Mouse (Mus musculus) midbrain, embryonic 13.5 days (tissue): ENCODE measurements around the gene Tmem132d. TPM values are rescaled to one million over a fixed set of nuclear protein-coding genes. Genes with fewer than 3 reads are reported as not detected.

Experiments
- ATAC-seq: fragments of 200-750 bp; cut with Nextera tagmentation; 2 replicates; pipeline ENCODE4 v1.8.0; 2017; ENCODE audit warnings: mild to moderate bottlenecking, moderate TSS enrichment, moderate library complexity
- H3K27ac ChIP-seq: fragments of 300-500 bp; sonication (generic); 2 replicates; pipeline ENCODE4 v1.5.1; 2015; ENCODE audit warnings: inconsistent platforms, mild to moderate bottlenecking, moderate library complexity
- H3K27me3 ChIP-seq: fragments of 300-500 bp; sonication (generic); 2 replicates; pipeline ENCODE4 v1.6.1; 2015; ENCODE audit warnings: mild to moderate bottlenecking, inconsistent platforms
- H3K36me3 ChIP-seq: fragments of 300-500 bp; sonication (generic); 2 replicates; pipeline ENCODE4 v1.6.1; 2015; ENCODE audit warnings: mild to moderate bottlenecking, inconsistent platforms
- H3K4me1 ChIP-seq: fragments of 300-500 bp; sonication (generic); replicated peaks from 2 replicates; pipeline ENCODE4 v1.6.1; 2015; ENCODE audit warnings: inconsistent platforms
- H3K4me2 ChIP-seq: fragments of 300-500 bp; sonication (generic); replicated peaks from 2 replicates; pipeline ENCODE4 v1.6.1; 2015; ENCODE audit warnings: moderate library complexity, mild to moderate bottlenecking, inconsistent platforms
- H3K4me3 ChIP-seq: fragments of 300-500 bp; sonication (generic); replicated peaks from 2 replicates; pipeline ENCODE4 v1.5.1; 2015; ENCODE audit warnings: mild to moderate bottlenecking, inconsistent platforms
- H3K9ac ChIP-seq: fragments of 300-500 bp; sonication (generic); replicated peaks from 2 replicates; pipeline ENCODE4 v1.6.1; 2015; ENCODE audit warnings: mild to moderate bottlenecking, inconsistent platforms
- H3K9me3 ChIP-seq: fragments of 300-500 bp; sonication (generic); 2 replicates; pipeline ENCODE4 v1.6.1; 2016; ENCODE audit warnings: mild to moderate bottlenecking, inconsistent platforms
- WGBS: fragments of 180-500 bp; shearing (Covaris S2); methylation state at CpG from one replicate; pipeline ENCODE4 v1.1.7; 2015; 5-methylcytosine and 5-hydroxymethylcytosine counted together
- polyA plus RNA-seq: library from polyadenylated mRNA; unstranded; fragments of >200 nt; fragmentation: Nextera tagmentation; extraction: Ambion mirVana; gene quantifications from 2 replicates; pipeline ENCODE4 v1.2.1, GENCODE M21; 2015

Gene Tmem132d
- polyA plus RNA-seq, 1 experiment from 2014 or later: 1.3 TPM

- no peaks in the 10 kb centered on the region for H3K36me3 ChIP-seq
- H3K27ac ChIP-seq: no peak overlapping the region
- H3K9me3 ChIP-seq: no peaks in the 10 kb centered on the region
- no peaks in the 10 kb centered on the region for H3K4me1 ChIP-seq
- H3K4me3 ChIP-seq: no peak overlapping the region
- WGBS: 78% methylated on average over 1 of the region's 1 CpGs
- no peak for ATAC-seq
- H3K4me2 ChIP-seq: no peak overlapping the region
- no peak overlapping the region for H3K9ac ChIP-seq
- H3K27me3 ChIP-seq: no peaks in the 10 kb centered on the region
Measured at GRCm38 (mm10) chr5:127895176-127895575, 537.7 kb downstream of the Tmem132d start.

- 31% methylated on average over 18 of the region's 18 CpGs for WGBS
- no peak overlapping the region for H3K9ac ChIP-seq
- H3K27ac ChIP-seq: no peak overlapping the region
- no peak overlapping the region for H3K4me3 ChIP-seq
- 0 out of 2 replicates have a peak, but pooled peaks cover 9% of the 10 kb centered on the region for H3K4me1 ChIP-seq
- peaks cover 3% of the 10 kb centered on the region for H3K27me3 ChIP-seq
- no peak overlapping the region for H3K4me2 ChIP-seq
- ATAC-seq: peak; percentile 80
- no peaks in the 10 kb centered on the region for H3K9me3 ChIP-seq
- H3K36me3 ChIP-seq: no peaks in the 10 kb centered on the region
Measured at GRCm38 (mm10) chr5:127885566-127886505, 547.0 kb downstream of the Tmem132d start.

- H3K27me3 ChIP-seq: peaks cover 3% of the 10 kb centered on the region
- 0 out of 2 replicates have a peak, but pooled peaks cover 9% of the 10 kb centered on the region for H3K4me1 ChIP-seq
- H3K9ac ChIP-seq: no peak overlapping the region
- H3K4me2 ChIP-seq: no peak overlapping the region
- no peaks in the 10 kb centered on the region for H3K36me3 ChIP-seq
- 24% methylated on average over 9 of the region's 10 CpGs for WGBS
- H3K27ac ChIP-seq: no peak overlapping the region
- no peaks in the 10 kb centered on the region for H3K9me3 ChIP-seq
- no peak for ATAC-seq
- H3K4me3 ChIP-seq: no peak overlapping the region
Measured at GRCm38 (mm10) chr5:127883021-127883420, 549.9 kb downstream of the Tmem132d start.

- WGBS: 67% methylated on average over 6 of the region's 6 CpGs
- Histone ChIP-seq H3K27me3 (no peaks in the 10 kb centered on the region), H3K9ac (no peak overlapping the region), H3K27ac (no peak overlapping the region), H3K36me3 (no peaks in the 10 kb centered on the region), H3K4me2 (no peak overlapping the region), H3K9me3 (no peaks in the 10 kb centered on the region), H3K4me3 (no peak overlapping the region), H3K4me1 (no peaks in the 10 kb centered on the region)
- no peak for ATAC-seq
Measured at GRCm38 (mm10) chr5:127874461-127874860, 558.4 kb downstream of the Tmem132d start.

GRCm38 (mm10) chr5:127865157-127865556, 567.7 kb downstream of the Tmem132d start:
- Histone ChIP-seq H3K9me3 (no peaks in the 10 kb centered on the region), H3K36me3 (no peaks in the 10 kb centered on the region), H3K27me3 (no peaks in the 10 kb centered on the region), H3K27ac (no peak overlapping the region), H3K4me3 (no peak overlapping the region), H3K4me1 (no peaks in the 10 kb centered on the region), H3K9ac (no peak overlapping the region), H3K4me2 (no peak overlapping the region)
- no peak for ATAC-seq
- 87% methylated on average over 6 of the region's 6 CpGs for WGBS

- 84% methylated on average over 2 of the region's 2 CpGs for WGBS
- no peak overlapping the region for H3K4me2 ChIP-seq
Measured at GRCm38 (mm10) chr5:127859719-127860118, 573.2 kb downstream of the Tmem132d start.

DNA sequence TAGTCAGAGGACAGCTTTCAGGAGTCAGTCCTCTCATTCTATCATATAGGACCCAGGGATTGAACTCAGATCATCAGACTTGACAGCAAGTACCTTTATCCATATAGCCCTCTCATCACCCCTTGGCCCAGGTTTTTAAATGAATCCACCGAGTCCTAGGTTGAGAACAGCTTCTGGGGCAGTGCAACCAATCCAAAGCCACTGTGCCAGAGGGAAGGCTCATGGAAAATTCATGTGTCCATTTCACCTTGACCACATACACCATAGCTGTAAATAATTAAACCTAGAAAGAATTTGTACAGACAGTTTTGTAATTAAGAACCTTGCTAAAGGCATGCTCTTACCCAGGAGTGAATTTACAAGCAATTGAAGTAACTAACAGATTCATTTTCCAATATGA, 580.6 kb downstream of the Tmem132d start:
- H3K36me3 ChIP-seq: no peaks in the 10 kb centered on the region
- no peak overlapping the region for H3K9ac ChIP-seq
- H3K27ac ChIP-seq: no peak overlapping the region
- 98% methylated on average over 1 of the region's 1 CpGs for WGBS
- H3K4me2 ChIP-seq: no peak overlapping the region
- H3K4me3 ChIP-seq: no peak overlapping the region
- ATAC-seq: no peak
- H3K27me3 ChIP-seq: no peaks in the 10 kb centered on the region
- no peaks in the 10 kb centered on the region for H3K4me1 ChIP-seq
- no peaks in the 10 kb centered on the region for H3K9me3 ChIP-seq

More at GRCm38 (mm10) chr5:127859719-127860118, 573.2 kb downstream of the Tmem132d start:
- Histone ChIP-seq H3K9ac (no peak overlapping the region), H3K27ac (no peak overlapping the region), H3K9me3 (no peaks in the 10 kb centered on the region), H3K27me3 (no peaks in the 10 kb centered on the region), H3K4me3 (no peak overlapping the region), H3K36me3 (no peaks in the 10 kb centered on the region), H3K4me1 (no peaks in the 10 kb centered on the region)
- no peak for ATAC-seq

- H3K9ac ChIP-seq: no peak overlapping the region
- H3K27ac ChIP-seq: no peak overlapping the region
- 100% methylated on average over 2 of the region's 2 CpGs for WGBS
- no peaks in the 10 kb centered on the region for H3K4me1 ChIP-seq
- no peak overlapping the region for H3K4me3 ChIP-seq
- no peak for ATAC-seq
- H3K27me3 ChIP-seq: no peaks in the 10 kb centered on the region
- no peaks in the 10 kb centered on the region for H3K9me3 ChIP-seq
- H3K36me3 ChIP-seq: no peaks in the 10 kb centered on the region
- H3K4me2 ChIP-seq: no peak overlapping the region
Measured at GRCm38 (mm10) chr5:127831791-127832190, 601.1 kb downstream of the Tmem132d start.

- Histone ChIP-seq H3K4me2 (no peak overlapping the region), H3K36me3 (no peaks in the 10 kb centered on the region), H3K27ac (no peak overlapping the region), H3K9me3 (no peaks in the 10 kb centered on the region), H3K4me3 (no peak overlapping the region), H3K27me3 (no peaks in the 10 kb centered on the region), H3K4me1 (no peaks in the 10 kb centered on the region), H3K9ac (no peak overlapping the region)
- 84% methylated on average over 1 of the region's 1 CpGs for WGBS
- ATAC-seq: no peak
Measured at GRCm38 (mm10) chr5:127830831-127831230, 602.0 kb downstream of the Tmem132d start.

DNA sequence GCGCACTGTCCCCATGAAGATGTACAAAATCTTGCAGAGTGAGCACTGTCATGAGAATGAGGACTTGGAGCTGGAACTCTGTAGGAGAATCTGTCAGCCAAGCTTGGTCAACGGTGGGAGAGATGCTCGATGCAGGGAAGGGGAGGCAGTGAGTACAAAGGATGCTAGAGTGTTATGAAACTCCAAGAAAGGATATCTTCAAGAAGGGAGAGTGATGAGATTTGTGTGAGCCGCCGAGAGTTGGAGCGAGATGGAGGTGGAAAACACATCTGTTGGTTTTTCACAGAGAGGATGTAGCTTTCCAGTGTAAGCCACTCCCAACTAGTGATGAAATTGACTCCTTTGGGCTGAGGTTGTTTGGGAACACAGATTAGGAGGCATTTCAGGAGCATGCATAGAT, 604.1 kb downstream of the Tmem132d start:
- no peak overlapping the region for H3K4me2 ChIP-seq
- H3K9me3 ChIP-seq: no peaks in the 10 kb centered on the region
- H3K4me3 ChIP-seq: no peak overlapping the region
- H3K27me3 ChIP-seq: no peaks in the 10 kb centered on the region
- H3K36me3 ChIP-seq: no peaks in the 10 kb centered on the region
- no peak for ATAC-seq
- WGBS: 92% methylated on average over 6 of the region's 6 CpGs
- no peaks in the 10 kb centered on the region for H3K4me1 ChIP-seq
- H3K9ac ChIP-seq: no peak overlapping the region
- H3K27ac ChIP-seq: no peak overlapping the region

DNA sequence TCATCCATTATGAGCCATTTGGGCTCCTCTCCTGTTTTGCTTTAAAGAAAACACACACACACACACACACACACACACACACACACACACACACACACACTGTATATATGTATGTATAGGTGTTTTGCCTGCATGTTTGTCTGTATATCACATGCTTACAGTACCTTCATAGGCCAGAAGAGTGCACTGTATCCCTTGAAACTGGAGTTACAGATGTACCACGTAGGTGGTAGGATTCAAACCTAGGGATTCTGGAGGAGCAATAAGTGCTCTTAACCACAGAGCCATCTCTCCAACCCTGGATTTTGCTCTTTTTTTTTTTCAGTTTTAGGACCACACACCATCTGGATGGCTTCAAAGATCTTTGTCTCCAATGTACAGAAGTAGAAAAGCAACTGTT, 610.9 kb downstream of the Tmem132d start:
- WGBS: 21% methylated on average over 1 of the region's 1 CpGs
- ATAC-seq: no peak

DNA sequence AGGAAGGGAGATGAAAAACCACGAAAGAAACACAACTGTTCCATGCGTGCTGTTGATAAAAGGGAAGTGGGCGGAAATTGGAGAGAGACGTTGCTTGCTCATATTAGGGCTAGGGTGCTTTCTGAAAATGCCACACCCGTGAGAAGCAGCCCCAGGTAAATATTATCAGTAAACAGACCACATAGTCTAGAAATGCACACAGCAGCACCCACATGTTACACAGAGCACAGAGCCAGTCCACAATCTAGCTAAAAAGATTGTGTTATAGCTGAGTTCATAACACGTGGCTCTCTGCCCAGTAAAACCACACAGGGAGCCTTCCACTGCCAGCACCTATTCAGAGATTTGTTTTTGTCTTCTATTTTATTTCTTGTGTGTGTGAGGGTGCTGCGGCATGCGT, 617.6 kb downstream of the Tmem132d start:
- no peak for ATAC-seq
- H3K27me3 ChIP-seq: no peaks in the 10 kb centered on the region
- H3K9me3 ChIP-seq: no peaks in the 10 kb centered on the region
- H3K9ac ChIP-seq: no peak overlapping the region
- H3K36me3 ChIP-seq: no peaks in the 10 kb centered on the region
- 89% methylated on average over 8 of the region's 8 CpGs for WGBS
- H3K27ac ChIP-seq: no peak overlapping the region
- H3K4me3 ChIP-seq: no peak overlapping the region
- H3K4me2 ChIP-seq: no peak overlapping the region
- no peaks in the 10 kb centered on the region for H3K4me1 ChIP-seq

More for the DNA sequence above, 610.9 kb downstream of the Tmem132d start:
- Histone ChIP-seq H3K4me1 (no peaks in the 10 kb centered on the region), H3K4me3 (no peak overlapping the region), H3K36me3 (no peaks in the 10 kb centered on the region), H3K9ac (no peak overlapping the region), H3K27me3 (no peaks in the 10 kb centered on the region), H3K27ac (no peak overlapping the region), H3K4me2 (no peak overlapping the region), H3K9me3 (peaks cover 4% of the 10 kb centered on the region; the same call in 1 of the 2 replicates)
